Mouse (Mus musculus) neural tube, embryonic 12.5 days (tissue): ENCODE data around the gene Sema6d. TPM values are rescaled to one million over a fixed set of nuclear protein-coding genes. Genes with fewer than 3 reads are reported as not detected.

ENCODE experiments used
- ATAC-seq: fragments of 200-750 bp; cut with Nextera tagmentation; 2 replicates; pipeline ENCODE4 v1.8.0; 2017; ENCODE audit warnings: low read depth, mild to moderate bottlenecking, moderate TSS enrichment, moderate library complexity; ENCODE audit not compliant: low FRiP score
- H3K27ac ChIP-seq: fragments of 300-500 bp; sonication (generic); 2 replicates; pipeline ENCODE4 v1.5.1; 2016
- H3K27me3 ChIP-seq: fragments of 300-500 bp; sonication (generic); replicated peaks from 2 replicates; pipeline ENCODE4 v1.6.1; 2016; ENCODE audit warnings: mild to moderate bottlenecking
- H3K36me3 ChIP-seq: fragments of 300-500 bp; sonication (generic); 2 replicates; pipeline ENCODE4 v1.6.1; 2016; ENCODE audit warnings: mild to moderate bottlenecking
- H3K4me1 ChIP-seq: fragments of 300-500 bp; sonication (generic); 2 replicates; pipeline ENCODE4 v1.6.1; 2016
- H3K4me2 ChIP-seq: fragments of 300-500 bp; sonication (generic); replicated peaks from 2 replicates; pipeline ENCODE4 v1.6.1; 2016; ENCODE audit warnings: mild to moderate bottlenecking
- H3K4me3 ChIP-seq: fragments of 300-500 bp; sonication (generic); 2 replicates; pipeline ENCODE4 v1.5.1; 2016
- H3K9ac ChIP-seq: fragments of 300-500 bp; sonication (generic); 2 replicates; pipeline ENCODE4 v1.6.1; 2016; ENCODE audit warnings: mild to moderate bottlenecking
- H3K9me3 ChIP-seq: fragments of 300-500 bp; sonication (generic); 2 replicates; pipeline ENCODE4 v1.6.1; 2016; ENCODE audit warnings: mild to moderate bottlenecking
- WGBS: fragments of 180-500 bp; shearing (Covaris S2); methylation state at CpG from one replicate; pipeline ENCODE4 v1.1.7; 2016; 5-methylcytosine and 5-hydroxymethylcytosine counted together
- polyA plus RNA-seq: library from polyadenylated mRNA; unstranded; fragments of >200 nt; fragmentation: Nextera tagmentation; extraction: Ambion mirVana; gene quantifications from 2 replicates; pipeline ENCODE4 v1.2.1, GENCODE M21; 2016

Gene Sema6d
- polyA plus RNA-seq, 1 experiment from 2014 or later = 41.7 TPM

DNA sequence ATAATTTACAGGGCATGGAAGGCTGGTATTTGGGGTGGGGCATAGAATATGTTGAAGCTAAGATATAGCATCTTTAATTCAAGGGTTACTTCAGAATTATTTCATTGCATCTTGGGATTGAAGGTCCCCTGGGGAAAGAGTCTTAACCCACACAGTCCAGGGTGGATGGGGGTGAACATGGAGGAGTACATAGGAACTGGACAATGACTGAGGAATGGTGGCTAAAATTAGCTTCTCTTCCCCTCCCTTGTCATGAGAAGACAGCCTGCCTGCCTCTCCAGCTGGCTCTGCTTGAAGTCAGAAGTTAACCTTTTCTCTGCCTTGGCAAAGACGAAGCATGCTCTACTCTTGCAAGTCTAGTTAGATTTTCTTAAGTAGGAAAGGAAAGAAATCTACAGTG, 377.7 kb downstream of the Sema6d start:
- H3K36me3 ChIP-seq = no peaks in the 10 kb centered on the region
- no peak for ATAC-seq
- no peaks in the 10 kb centered on the region for H3K9me3 ChIP-seq
- H3K27me3 ChIP-seq = no peaks in the 10 kb centered on the region
- peaks cover 24% of the 10 kb centered on the region for H3K4me1 ChIP-seq
- 68% methylated on average over 1 of the region's 1 CpGs for WGBS
- H3K4me3 ChIP-seq = no peak overlapping the region
- no peak overlapping the region for H3K27ac ChIP-seq
- H3K4me2 ChIP-seq = no peak overlapping the region
- H3K9ac ChIP-seq = no peak overlapping the region

DNA sequence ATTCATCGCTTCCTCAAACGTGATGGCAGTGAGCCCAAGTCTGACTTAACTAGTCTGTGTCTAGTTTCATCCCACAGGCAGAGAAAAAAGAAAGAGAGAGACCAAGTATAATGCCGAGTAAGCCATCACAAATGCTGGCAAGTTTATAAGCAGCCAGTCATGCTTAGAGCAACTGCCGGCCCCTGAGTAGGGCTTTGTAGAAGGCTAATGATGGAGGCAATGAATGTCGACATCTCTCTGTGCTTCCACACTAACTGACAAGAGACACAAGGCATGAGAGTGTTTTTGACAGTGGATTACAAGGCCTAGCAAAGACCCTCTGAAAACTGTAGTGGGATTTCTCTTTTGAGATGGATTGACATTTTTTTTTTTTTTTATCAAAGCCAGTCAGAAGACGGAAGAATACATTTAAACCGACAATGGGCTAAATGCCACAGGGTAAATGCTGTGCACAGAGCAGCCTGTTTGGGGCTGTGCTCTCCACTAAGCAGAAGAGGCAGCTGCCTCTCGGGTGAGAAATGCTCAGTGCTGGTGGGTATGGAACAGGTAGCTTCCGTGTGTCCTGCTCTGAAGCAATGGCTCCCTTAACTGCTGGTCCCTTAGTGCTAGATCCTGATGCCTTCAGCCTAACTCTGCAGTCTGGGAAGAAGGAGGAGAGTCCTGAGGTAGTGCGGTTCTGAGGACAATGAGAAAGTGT, 380.7 kb downstream of the Sema6d start:
- Histone ChIP-seq H3K9ac (no peak overlapping the region), H3K4me1 (peaks cover 25% of the 10 kb centered on the region), H3K27ac (no peak overlapping the region), H3K4me3 (no peak overlapping the region), H3K27me3 (no peaks in the 10 kb centered on the region), H3K36me3 (no peaks in the 10 kb centered on the region), H3K9me3 (no peaks in the 10 kb centered on the region), H3K4me2 (no peak overlapping the region)
- 70% methylated on average over 10 of the region's 10 CpGs for WGBS
- ATAC-seq = no peak

DNA sequence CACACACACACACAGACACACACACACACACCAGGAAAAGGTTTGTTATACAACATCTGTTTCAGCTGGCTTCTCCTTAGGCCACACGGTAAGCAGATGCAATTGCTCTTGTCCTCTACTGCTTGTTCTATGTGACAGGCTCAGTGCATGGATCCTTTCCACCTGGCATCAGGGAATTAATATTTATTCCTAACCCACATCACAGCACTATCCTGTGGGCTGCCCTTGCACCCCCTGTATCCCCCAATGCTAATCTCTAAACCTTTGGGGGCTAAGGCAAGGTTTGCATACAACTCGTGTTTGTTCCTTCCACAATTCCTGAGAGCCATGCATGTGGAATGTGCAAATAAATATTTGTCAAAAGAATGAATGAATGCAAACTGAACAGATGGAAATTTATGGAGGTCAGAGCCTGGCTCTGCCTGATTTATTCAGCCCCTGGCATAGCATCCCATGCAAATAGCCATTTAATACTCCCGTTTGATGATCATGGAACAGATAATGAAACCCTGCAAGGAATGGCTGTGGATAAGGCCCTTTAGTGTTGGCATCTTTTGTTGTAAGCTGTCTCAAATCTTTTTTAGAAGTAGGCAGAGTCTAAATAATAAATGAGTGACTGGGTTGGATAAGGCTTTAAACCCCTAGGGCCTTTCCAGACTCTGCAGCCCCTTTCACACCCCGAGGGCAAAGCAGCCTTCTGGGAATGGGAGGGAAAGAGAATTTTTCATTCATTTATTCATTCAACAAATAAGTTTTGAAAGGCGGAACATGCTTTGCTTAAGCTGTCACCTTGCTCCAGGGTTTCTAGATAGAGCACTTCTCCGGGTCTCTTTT, 383.1 kb downstream of the Sema6d start:
- Histone ChIP-seq H3K9ac (no peak overlapping the region), H3K4me1 (peaks cover 22% of the 10 kb centered on the region; the same call in 1 of the 2 replicates), H3K4me2 (no peak overlapping the region), H3K27ac (no peak overlapping the region), H3K36me3 (no peaks in the 10 kb centered on the region), H3K27me3 (no peaks in the 10 kb centered on the region), H3K9me3 (no peaks in the 10 kb centered on the region), H3K4me3 (no peak overlapping the region)
- 35% methylated on average over 6 of the region's 6 CpGs for WGBS
- ATAC-seq = peak; percentile 52

DNA sequence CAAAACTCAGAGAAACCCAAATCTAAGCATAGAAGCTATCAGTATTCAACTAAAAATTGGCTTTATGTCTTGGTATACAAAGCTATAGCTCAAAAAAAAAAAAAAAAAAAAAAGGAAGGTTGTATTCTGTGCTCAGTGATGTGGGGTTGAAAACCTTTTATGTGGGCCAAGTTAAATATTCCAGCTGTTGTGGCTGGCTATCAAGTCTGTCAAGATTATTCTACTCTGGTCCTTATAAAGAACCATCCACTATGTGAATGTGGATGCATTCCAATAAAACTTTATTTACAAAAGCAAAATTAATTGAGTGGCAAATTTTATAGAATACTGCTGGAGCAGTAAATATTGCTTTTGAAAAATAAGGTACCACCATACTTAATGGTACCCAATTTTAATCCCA, 388.1 kb downstream of the Sema6d start:
- H3K4me2 ChIP-seq = no peak overlapping the region
- no peak overlapping the region for H3K27ac ChIP-seq
- ATAC-seq = no peak
- no peak overlapping the region for H3K4me3 ChIP-seq
- H3K36me3 ChIP-seq = no peaks in the 10 kb centered on the region
- no peaks in the 10 kb centered on the region for H3K27me3 ChIP-seq
- H3K9ac ChIP-seq = no peak overlapping the region
- no peaks in the 10 kb centered on the region for H3K9me3 ChIP-seq
- peaks cover 1% of the 10 kb centered on the region; the same call in 1 of the 2 replicates for H3K4me1 ChIP-seq

DNA sequence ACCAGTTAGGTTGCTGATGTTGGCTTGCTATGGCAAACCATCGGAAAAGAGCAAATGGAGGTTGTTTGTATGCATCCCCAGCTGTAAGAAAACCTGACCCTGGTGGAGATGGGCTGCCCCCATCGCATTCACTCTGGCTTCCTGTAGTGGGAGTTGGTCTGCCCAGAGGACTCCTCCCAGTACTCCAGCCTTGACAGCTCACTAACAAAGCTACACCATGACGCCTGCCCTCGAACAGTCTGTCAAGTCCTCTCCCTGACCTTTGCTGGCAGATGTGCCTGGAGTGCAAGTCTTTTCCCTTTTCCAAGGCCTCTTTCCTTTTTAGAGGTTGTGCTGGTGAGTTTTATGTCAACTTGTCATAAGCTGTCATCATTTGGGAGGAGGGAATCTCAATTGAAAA, 388.8 kb downstream of the Sema6d start:
- no peaks in the 10 kb centered on the region for H3K27me3 ChIP-seq
- no peak overlapping the region for H3K27ac ChIP-seq
- no peaks in the 10 kb centered on the region for H3K9me3 ChIP-seq
- no peak overlapping the region for H3K4me3 ChIP-seq
- WGBS = 80% methylated on average over 4 of the region's 4 CpGs
- no peaks in the 10 kb centered on the region; the same call in 1 of the 2 replicates for H3K4me1 ChIP-seq
- H3K4me2 ChIP-seq = no peak overlapping the region
- ATAC-seq = no peak
- H3K9ac ChIP-seq = no peak overlapping the region
- H3K36me3 ChIP-seq = no peaks in the 10 kb centered on the region

DNA sequence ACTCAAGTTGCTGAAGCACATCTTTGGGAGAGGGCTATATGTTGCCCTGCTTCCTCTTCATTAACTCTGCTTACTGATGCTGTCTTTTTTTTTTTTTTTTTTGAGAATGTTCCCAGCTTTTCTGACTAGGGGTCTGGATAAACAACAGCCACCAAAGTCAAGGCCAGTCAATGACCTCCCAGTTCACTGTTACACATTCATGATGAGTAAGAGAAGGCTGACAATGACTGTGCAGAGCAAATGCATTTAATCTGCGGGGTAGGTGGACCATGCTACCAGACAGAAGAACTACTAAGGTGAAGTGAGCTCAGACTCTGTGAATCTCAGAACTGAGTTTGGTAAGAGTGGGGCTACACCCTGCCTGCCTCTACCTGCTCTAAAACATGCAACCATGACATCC, 396.0 kb downstream of the Sema6d start:
- Histone ChIP-seq H3K4me1 (no peaks in the 10 kb centered on the region), H3K4me3 (no peak overlapping the region), H3K9ac (no peak overlapping the region), H3K27ac (no peak overlapping the region), H3K9me3 (no peaks in the 10 kb centered on the region), H3K36me3 (no peaks in the 10 kb centered on the region), H3K27me3 (no peaks in the 10 kb centered on the region), H3K4me2 (no peak overlapping the region)
- WGBS = 91% methylated on average over 1 of the region's 1 CpGs
- ATAC-seq = no peak

DNA sequence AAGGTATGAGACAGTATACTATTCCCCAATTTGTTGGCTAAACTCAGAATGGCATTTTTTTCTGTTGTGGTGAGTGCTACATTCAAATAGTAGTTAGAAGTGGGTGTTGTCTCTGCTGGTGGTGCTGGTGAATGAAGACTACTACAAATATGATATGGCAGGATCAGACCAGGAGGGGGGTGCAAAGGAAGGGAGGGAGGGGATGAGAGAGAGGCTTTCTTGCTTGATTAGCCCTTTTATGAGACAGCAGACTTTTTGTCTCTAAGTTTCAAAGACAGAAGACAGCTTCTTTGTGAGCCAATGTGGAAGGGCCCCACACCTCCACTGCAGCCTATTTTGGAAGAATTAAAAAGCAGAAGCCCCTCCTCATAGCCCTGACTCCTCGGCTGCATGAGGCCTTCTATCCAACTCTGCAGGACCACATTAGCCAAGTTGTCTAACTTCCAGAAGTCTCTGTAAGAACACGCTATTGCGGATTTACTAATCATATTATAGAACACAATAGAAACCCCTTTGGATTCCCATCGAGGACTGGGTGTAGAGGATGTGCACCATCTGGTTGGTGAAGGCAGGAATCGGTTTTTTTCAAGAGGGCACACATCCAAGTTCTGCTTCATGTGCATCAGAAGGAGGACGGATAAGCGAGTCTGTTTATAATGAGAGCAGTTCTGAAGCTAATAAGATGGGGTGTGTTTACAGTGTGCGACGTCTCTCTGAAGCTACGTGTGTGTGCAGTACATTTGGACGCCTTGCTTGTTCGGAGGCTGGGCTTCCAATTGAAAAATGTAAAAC, 400.4 kb downstream of the Sema6d start:
- no peak for ATAC-seq
- WGBS = 75% methylated on average over 12 of the region's 12 CpGs
- Histone ChIP-seq H3K4me1 (no peaks in the 10 kb centered on the region), H3K9me3 (no peaks in the 10 kb centered on the region), H3K9ac (no peak overlapping the region), H3K27me3 (no peaks in the 10 kb centered on the region), H3K27ac (no peak overlapping the region), H3K36me3 (no peaks in the 10 kb centered on the region), H3K4me2 (no peak overlapping the region), H3K4me3 (no peak overlapping the region)

DNA sequence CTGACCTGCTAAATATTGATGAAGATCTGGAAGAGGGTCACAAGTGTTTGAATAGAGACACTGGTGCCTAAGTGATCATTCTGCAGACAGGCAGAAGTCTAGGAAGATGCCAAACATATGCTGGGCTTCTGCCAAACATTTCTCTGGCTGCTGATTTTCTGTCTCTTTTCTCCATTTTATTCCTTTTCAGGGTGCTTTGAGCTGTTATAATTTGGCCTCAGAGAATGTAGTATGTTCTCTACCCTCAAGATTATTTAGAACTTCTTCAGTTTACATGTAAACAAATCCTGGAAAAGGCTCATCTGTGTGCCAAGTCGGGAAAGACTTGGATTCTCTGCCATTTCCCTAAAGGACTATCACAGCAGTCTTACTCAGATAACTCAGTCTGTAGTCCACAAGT, 406.0 kb downstream of the Sema6d start:
- no peaks in the 10 kb centered on the region for H3K4me1 ChIP-seq
- no peaks in the 10 kb centered on the region for H3K27me3 ChIP-seq
- H3K4me2 ChIP-seq = no peak overlapping the region
- ATAC-seq = no peak
- no peaks in the 10 kb centered on the region for H3K9me3 ChIP-seq
- H3K27ac ChIP-seq = no peak overlapping the region
- H3K9ac ChIP-seq = no peak overlapping the region
- no peaks in the 10 kb centered on the region for H3K36me3 ChIP-seq
- 85% methylated on average over 1 of the region's 1 CpGs for whole genome bisulfite sequencing
- no peak overlapping the region for H3K4me3 ChIP-seq

DNA sequence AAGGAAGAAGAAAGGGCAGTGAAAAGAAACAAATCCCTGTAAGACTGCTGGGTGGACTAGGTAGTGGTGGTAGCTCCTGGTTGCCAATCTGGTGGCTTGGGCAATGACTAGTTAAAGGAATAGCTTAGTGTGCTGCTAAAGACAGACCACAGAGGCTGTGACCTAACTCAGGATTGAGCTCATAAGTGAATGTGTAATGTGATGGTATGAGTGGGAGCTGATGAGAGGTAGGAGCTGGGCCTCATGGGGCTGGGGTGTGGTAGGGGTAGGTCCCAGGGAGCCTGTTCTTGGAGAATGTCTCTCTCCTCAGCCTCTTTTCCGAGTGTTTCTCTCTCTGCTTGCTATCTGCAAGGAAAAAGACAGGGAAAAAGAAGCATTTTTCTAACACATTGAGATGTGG, 409.9 kb downstream of the Sema6d start:
- Histone ChIP-seq H3K27ac (no peak overlapping the region), H3K9me3 (no peaks in the 10 kb centered on the region), H3K4me1 (no peaks in the 10 kb centered on the region), H3K36me3 (no peaks in the 10 kb centered on the region), H3K27me3 (no peaks in the 10 kb centered on the region), H3K4me2 (no peak overlapping the region), H3K9ac (no peak overlapping the region), H3K4me3 (no peak overlapping the region)
- 91% methylated on average over 1 of the region's 1 CpGs for WGBS
- ATAC-seq = no peak

DNA sequence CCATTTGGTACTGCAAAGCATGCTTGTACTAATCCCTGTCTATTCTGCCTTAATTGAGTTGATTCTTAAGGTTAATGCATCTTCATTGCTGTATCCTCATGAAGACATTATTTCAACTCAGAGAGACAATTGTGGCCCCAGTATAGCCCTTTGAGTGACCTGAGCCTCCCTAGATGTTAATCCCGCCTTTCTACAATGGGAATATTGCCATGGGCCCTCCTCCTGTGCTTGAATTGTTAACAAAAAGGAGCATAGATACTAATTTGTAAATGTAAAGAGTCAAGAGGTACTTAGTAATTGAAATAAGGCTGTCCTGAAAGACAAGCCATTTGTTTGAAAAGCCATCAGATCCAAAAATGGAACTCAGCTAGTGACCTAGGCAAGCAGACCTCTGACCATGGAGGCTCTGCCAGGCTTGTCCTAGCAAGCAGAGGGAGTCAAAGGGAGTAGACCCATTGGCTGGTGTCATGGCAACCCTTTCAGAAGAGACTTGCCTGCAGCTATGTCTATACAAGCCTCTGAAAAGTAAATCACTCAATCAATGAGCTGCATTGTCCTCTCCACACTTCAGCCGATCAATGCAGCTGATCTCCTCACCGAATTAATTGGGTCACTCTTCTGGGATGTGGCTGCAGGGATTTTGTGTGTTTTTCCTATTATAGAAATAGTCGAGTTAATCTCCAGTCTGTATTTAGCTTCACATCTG, 416.2 kb downstream of the Sema6d start:
- Histone ChIP-seq H3K9me3 (no peaks in the 10 kb centered on the region), H3K36me3 (no peaks in the 10 kb centered on the region), H3K27me3 (no peaks in the 10 kb centered on the region), H3K4me1 (peaks cover 7% of the 10 kb centered on the region; the same call in 1 of the 2 replicates), H3K4me2 (no peak overlapping the region), H3K9ac (no peak overlapping the region), H3K4me3 (no peak overlapping the region), H3K27ac (no peak overlapping the region)
- 22% methylated on average over 4 of the region's 4 CpGs for WGBS
- peak; percentile 70; the same call in 1 of the 2 replicates for ATAC-seq

DNA sequence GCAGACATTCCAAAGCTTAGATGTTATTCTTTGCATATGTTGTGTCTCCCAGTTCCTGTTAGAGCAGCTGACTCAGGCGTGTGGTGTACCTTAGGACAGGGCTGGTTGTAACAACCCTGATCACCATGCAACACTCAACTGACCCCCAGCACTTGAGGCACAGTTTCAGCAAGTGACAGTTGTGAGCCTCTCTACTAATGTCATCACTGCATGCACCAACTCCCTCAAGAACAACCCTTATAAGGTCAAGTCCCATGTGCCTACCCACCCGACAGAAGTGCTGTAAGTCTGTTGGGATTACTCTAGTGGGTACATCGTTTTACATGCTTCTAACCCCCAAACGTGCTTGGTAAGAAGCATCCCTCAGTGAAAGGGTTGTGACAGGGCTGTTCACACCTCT, 418.0 kb downstream of the Sema6d start:
- ATAC-seq = no peak
- Histone ChIP-seq H3K4me1 (peaks cover 7% of the 10 kb centered on the region; the same call in 1 of the 2 replicates), H3K9me3 (no peaks in the 10 kb centered on the region), H3K4me2 (no peak overlapping the region), H3K27ac (no peak overlapping the region), H3K9ac (no peak overlapping the region), H3K4me3 (no peak overlapping the region), H3K36me3 (no peaks in the 10 kb centered on the region), H3K27me3 (no peaks in the 10 kb centered on the region)
- WGBS = 75% methylated on average over 4 of the region's 4 CpGs

DNA sequence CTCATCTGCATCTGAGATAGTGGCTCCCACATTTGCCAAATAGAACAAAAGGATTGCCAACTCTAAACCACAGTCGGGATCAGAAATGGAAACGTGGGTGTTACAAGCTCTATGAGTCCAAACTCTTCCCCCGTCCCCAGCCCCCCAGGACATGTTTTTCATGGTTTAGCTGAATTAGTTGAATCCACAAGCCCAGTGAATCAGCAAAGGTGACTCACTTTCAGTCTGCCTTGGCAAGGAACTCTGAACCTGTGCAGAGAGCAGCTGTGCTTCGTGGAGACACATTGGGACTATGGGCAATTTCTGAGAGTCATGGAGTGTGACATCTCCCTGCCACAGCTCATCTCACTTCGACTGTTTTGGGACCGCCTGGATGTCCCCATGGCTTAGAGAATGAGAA, 419.7 kb downstream of the Sema6d start:
- no peak overlapping the region for H3K4me2 ChIP-seq
- 87% methylated on average over 6 of the region's 6 CpGs for WGBS
- H3K9ac ChIP-seq = no peak overlapping the region
- ATAC-seq = no peak
- no peaks in the 10 kb centered on the region for H3K9me3 ChIP-seq
- no peaks in the 10 kb centered on the region for H3K36me3 ChIP-seq
- H3K27ac ChIP-seq = no peak overlapping the region
- H3K4me3 ChIP-seq = no peak overlapping the region
- no peaks in the 10 kb centered on the region for H3K27me3 ChIP-seq
- H3K4me1 ChIP-seq = peaks cover 7% of the 10 kb centered on the region; the same call in 1 of the 2 replicates
